Mouse (Mus musculus): ENCODE measurements around the gene Col27a1. TPM values are rescaled to one million over a fixed set of nuclear protein-coding genes. Genes with fewer than 3 reads are reported as not detected.

Col27a1 gene
- polyA plus RNA-seq, 1 experiment: 0.13 TPM

DNA sequence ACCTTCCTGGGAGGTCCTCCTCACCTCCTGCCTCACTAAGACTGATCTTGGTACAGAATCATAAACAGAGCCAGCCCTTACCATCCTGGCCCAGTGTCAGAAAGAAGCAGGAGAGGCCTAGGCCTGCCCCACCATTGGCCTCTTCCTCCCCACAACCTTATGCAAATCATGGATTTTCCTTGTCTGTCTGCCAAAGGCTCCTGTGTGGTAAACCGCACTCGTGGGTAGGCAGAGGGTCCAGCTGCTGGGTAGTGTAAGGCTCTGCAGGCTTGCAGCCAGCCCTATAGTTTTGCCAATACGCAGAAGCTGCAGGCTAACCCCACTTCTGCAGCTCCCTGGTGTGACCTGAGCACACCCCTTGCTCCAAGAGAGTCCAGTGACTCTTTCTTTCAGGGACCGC is 88.8 kb downstream of the Col27a1 start:
- Histone ChIP-seq H3K36me3 (ENCODE audit: control insufficient read depth, insufficient read depth) (no peaks in the 10 kb centered on the region), H3ac (ENCODE audit: control insufficient read depth, insufficient read length) (no peak overlapping the region), H3K4me2 (ENCODE audit: low read depth) (no peak overlapping the region), H3K79me2 (ENCODE audit: control insufficient read depth, insufficient read depth) (no peaks in the 10 kb centered on the region), H3K4me3 (no peak overlapping the region), H3K27me3 (ENCODE audit: control insufficient read depth, insufficient read depth, insufficient read length) (peaks cover 44% of the 10 kb centered on the region)
- TF ChIP-seq SRF (IDR thresholded peaks at IDR 0.05; ENCODE audit: control insufficient read depth, insufficient read length, low read depth) (no peak), MYOD1 (IDR thresholded peaks at IDR 0.05; ENCODE audit: control insufficient read depth in 1 of 3, insufficient read length in 2 of 3, low read depth in 2 of 3) (peak in 1 of 3 experiments; percentile 43), TCF3 (IDR thresholded peaks at IDR 0.05; ENCODE audit: insufficient read length, low read depth) (no peak), TCF12 (IDR thresholded peaks at IDR 0.05; ENCODE audit: insufficient read depth, poor library complexity, severe bottlenecking) (no peak)

- Histone ChIP-seq H3K79me2 (ENCODE audit: control insufficient read depth, insufficient read depth) (no peaks in the 10 kb centered on the region), H3K27me3 (ENCODE audit: control insufficient read depth, insufficient read depth, insufficient read length) (peaks cover 26% of the 10 kb centered on the region), H3ac (ENCODE audit: control insufficient read depth, insufficient read length) (no peak overlapping the region), H3K4me3 (no peak overlapping the region), H3K36me3 (ENCODE audit: control insufficient read depth, insufficient read depth) (no peaks in the 10 kb centered on the region), H3K4me2 (ENCODE audit: low read depth) (no peak overlapping the region)
- no peak for TF ChIP-seq USF1 (IDR thresholded peaks at IDR 0.05; ENCODE audit: low read depth)
- TF ChIP-seq E2F4 (IDR thresholded peaks at IDR 0.05; ENCODE audit: insufficient read depth): no peak
Measured at GRCm38 (mm10) chr4:63307175-63308062, 93.6 kb downstream of the Col27a1 start.

GRCm38 (mm10) chr4:63308316-63308715 is 94.5 kb downstream of the Col27a1 start:
- Histone ChIP-seq H3ac (ENCODE audit: control insufficient read depth, insufficient read length) (no peak overlapping the region), H3K36me3 (ENCODE audit: control insufficient read depth, insufficient read depth) (no peaks in the 10 kb centered on the region)

GRCm38 (mm10) chr4:63310247-63310855 is 96.5 kb downstream of the Col27a1 start:
- no peaks in the 10 kb centered on the region for H3K36me3 ChIP-seq (ENCODE audit: control insufficient read depth, insufficient read depth)
- TF ChIP-seq SRF (IDR thresholded peaks at IDR 0.05; ENCODE audit: control insufficient read depth, insufficient read length, low read depth): no peak
- TF ChIP-seq MYOG (IDR thresholded peaks at IDR 0.05; ENCODE audit: control insufficient read depth in 1 of 3, insufficient read depth in 1 of 3, insufficient read length in 2 of 3, low read depth in 2 of 3): peak in 1 of 3 experiments; percentile 1
- no peak for TF ChIP-seq TCF12 (IDR thresholded peaks at IDR 0.05; ENCODE audit: insufficient read depth, poor library complexity, severe bottlenecking)
- no peak for TF ChIP-seq REST (IDR thresholded peaks at IDR 0.05; ENCODE audit: insufficient read depth, insufficient read length)
- no peak for TF ChIP-seq POLR2A (IDR thresholded peaks at IDR 0.05; ENCODE audit: insufficient read length, low read depth)
- no peak for TF ChIP-seq MAX (IDR thresholded peaks at IDR 0.05; ENCODE audit: low read depth)
- no peak for TF ChIP-seq TCF3 (IDR thresholded peaks at IDR 0.05; ENCODE audit: insufficient read length, low read depth)
- peak in 1 of 3 experiments; percentile 23 for TF ChIP-seq MYOD1 (IDR thresholded peaks at IDR 0.05; ENCODE audit: control insufficient read depth in 1 of 3, insufficient read length in 2 of 3, low read depth in 2 of 3)
- TF ChIP-seq E2F4 (IDR thresholded peaks at IDR 0.05; ENCODE audit: insufficient read depth): no peak
- no peak for TF ChIP-seq USF1 (IDR thresholded peaks at IDR 0.05; ENCODE audit: low read depth)
- H3K27me3 ChIP-seq (ENCODE audit: control insufficient read depth, insufficient read depth, insufficient read length): peaks cover 20% of the 10 kb centered on the region
- peak overlapping the region; percentile 53 for H3K4me2 ChIP-seq (ENCODE audit: low read depth)
- no peaks in the 10 kb centered on the region for H3K79me2 ChIP-seq (ENCODE audit: control insufficient read depth, insufficient read depth)
- H3ac ChIP-seq (ENCODE audit: control insufficient read depth, insufficient read length): no peak overlapping the region
- no peak overlapping the region for H3K4me3 ChIP-seq

More at GRCm38 (mm10) chr4:63308316-63308715, 94.5 kb downstream of the Col27a1 start:
- Histone ChIP-seq H3K79me2 (ENCODE audit: control insufficient read depth, insufficient read depth) (no peaks in the 10 kb centered on the region), H3K4me2 (ENCODE audit: low read depth) (no peak overlapping the region), H3K4me3 (no peak overlapping the region), H3K27me3 (ENCODE audit: control insufficient read depth, insufficient read depth, insufficient read length) (peaks cover 33% of the 10 kb centered on the region)
- TF ChIP-seq SRF (IDR thresholded peaks at IDR 0.05; ENCODE audit: control insufficient read depth, insufficient read length, low read depth) (no peak), E2F4 (IDR thresholded peaks at IDR 0.05; ENCODE audit: insufficient read depth) (no peak), TCF12 (IDR thresholded peaks at IDR 0.05; ENCODE audit: insufficient read depth, poor library complexity, severe bottlenecking) (no peak), MYOG (IDR thresholded peaks at IDR 0.05; ENCODE audit: control insufficient read depth in 1 of 3, insufficient read depth in 1 of 3, insufficient read length in 2 of 3, low read depth in 2 of 3) (no peak), POLR2A (IDR thresholded peaks at IDR 0.05; ENCODE audit: insufficient read length, low read depth) (no peak), USF1 (IDR thresholded peaks at IDR 0.05; ENCODE audit: low read depth) (no peak), REST (IDR thresholded peaks at IDR 0.05; ENCODE audit: insufficient read depth, insufficient read length) (no peak), POLR2AphosphoS2 (IDR thresholded peaks at IDR 0.05; ENCODE audit: insufficient read length, low read depth) (no peak), CEBPB (IDR thresholded peaks at IDR 0.05; ENCODE audit: insufficient read depth, poor library complexity, severe bottlenecking) (no peak), MYOD1 (IDR thresholded peaks at IDR 0.05; ENCODE audit: control insufficient read depth in 1 of 3, insufficient read length in 2 of 3, low read depth in 2 of 3) (no peak), TCF3 (IDR thresholded peaks at IDR 0.05; ENCODE audit: insufficient read length, low read depth) (no peak), MAX (IDR thresholded peaks at IDR 0.05; ENCODE audit: low read depth) (no peak)

GRCm38 (mm10) chr4:63311426-63311825 is 97.6 kb downstream of the Col27a1 start:
- peaks cover 20% of the 10 kb centered on the region for H3K27me3 ChIP-seq (ENCODE audit: control insufficient read depth, insufficient read depth, insufficient read length)
- no peak overlapping the region for H3K4me3 ChIP-seq
- H3K4me2 ChIP-seq (ENCODE audit: low read depth): peak overlapping the region; percentile 53
- H3K36me3 ChIP-seq (ENCODE audit: control insufficient read depth, insufficient read depth): no peaks in the 10 kb centered on the region
- TF ChIP-seq REST (IDR thresholded peaks at IDR 0.05; ENCODE audit: insufficient read depth, insufficient read length) (no peak), MYOG (IDR thresholded peaks at IDR 0.05; ENCODE audit: control insufficient read depth in 1 of 3, insufficient read depth in 1 of 3, insufficient read length in 2 of 3, low read depth in 2 of 3) (no peak), USF1 (IDR thresholded peaks at IDR 0.05; ENCODE audit: low read depth) (peak; percentile 87)
- no peak overlapping the region for H3ac ChIP-seq (ENCODE audit: control insufficient read depth, insufficient read length)
- H3K79me2 ChIP-seq (ENCODE audit: control insufficient read depth, insufficient read depth): no peaks in the 10 kb centered on the region
